Mouse (Mus musculus) midbrain, embryonic 12.5 days (tissue): ENCODE measurements at regions not wholly inside any gene's neighbourhood (a gene's known extent, or its start where the extent isn't known, plus 50 kb on each side); places are given as distances from the start of the nearest gene placed in this dataset.

ENCODE experiments used
- ATAC-seq: fragments of 200-750 bp; cut with Nextera tagmentation; 2 replicates; pipeline ENCODE4 v1.8.0; 2017; ENCODE audit warnings: low read depth, moderate TSS enrichment, moderate library complexity; ENCODE audit not compliant: low FRiP score
- H3K27ac ChIP-seq: fragments of 300-500 bp; sonication (generic); replicated peaks from 2 replicates; pipeline ENCODE4 v1.5.1; 2016; ENCODE audit warnings: mild to moderate bottlenecking
- H3K27me3 ChIP-seq: fragments of 300-500 bp; sonication (generic); 2 replicates; pipeline ENCODE4 v1.6.1; 2016; ENCODE audit warnings: mild to moderate bottlenecking
- H3K36me3 ChIP-seq: fragments of 300-500 bp; sonication (generic); 2 replicates; pipeline ENCODE4 v1.6.1; 2016
- H3K4me1 ChIP-seq: fragments of 300-500 bp; sonication (generic); 2 replicates; pipeline ENCODE4 v1.6.1; 2016
- H3K4me2 ChIP-seq: fragments of 300-500 bp; sonication (generic); replicated peaks from 2 replicates; pipeline ENCODE4 v1.6.1; 2016; ENCODE audit warnings: mild to moderate bottlenecking, moderate library complexity
- H3K4me3 ChIP-seq: fragments of 300-500 bp; sonication (generic); 2 replicates; pipeline ENCODE4 v1.5.1; 2016; ENCODE audit warnings: mild to moderate bottlenecking
- H3K9ac ChIP-seq: fragments of 300-500 bp; sonication (generic); replicated peaks from 2 replicates; pipeline ENCODE4 v1.6.1; 2016; ENCODE audit warnings: mild to moderate bottlenecking, moderate library complexity
- H3K9me3 ChIP-seq: fragments of 300-500 bp; sonication (generic); 2 replicates; pipeline ENCODE4 v1.6.1; 2016; ENCODE audit warnings: mild to moderate bottlenecking
- WGBS: fragments of 180-500 bp; shearing (Covaris S2); methylation state at CpG from one replicate; pipeline ENCODE4 v1.1.7; 2016; 5-methylcytosine and 5-hydroxymethylcytosine counted together

GRCm38 (mm10) chrX:156598070-156598469 lies 817.0 kb downstream of the Phex start:
- H3K4me3 ChIP-seq = no peak overlapping the region
- H3K4me2 ChIP-seq = no peak overlapping the region
- no peaks in the 10 kb centered on the region for H3K36me3 ChIP-seq
- no peak overlapping the region for H3K9ac ChIP-seq
- H3K4me1 ChIP-seq = no peaks in the 10 kb centered on the region
- H3K9me3 ChIP-seq = no peaks in the 10 kb centered on the region
- no peak for ATAC-seq
- no peak overlapping the region for H3K27ac ChIP-seq
- no peaks in the 10 kb centered on the region for H3K27me3 ChIP-seq

- H3K4me3 ChIP-seq = no peak overlapping the region
- WGBS = 74% methylated on average over 5 of the region's 5 CpGs
- no peaks in the 10 kb centered on the region for H3K27me3 ChIP-seq
- no peaks in the 10 kb centered on the region for H3K4me1 ChIP-seq
- H3K27ac ChIP-seq = no peak overlapping the region
- 0 out of 2 replicates have a peak, but pooled peaks have one; percentile 27 for ATAC-seq
- no peak overlapping the region for H3K4me2 ChIP-seq
- no peak overlapping the region for H3K9ac ChIP-seq
- H3K9me3 ChIP-seq = no peaks in the 10 kb centered on the region
- H3K36me3 ChIP-seq = no peaks in the 10 kb centered on the region
Measured at GRCm38 (mm10) chrX:156594735-156595134, 820.4 kb downstream of the Phex start.
